Mouse (Mus musculus): ENCODE data around the gene Akt2. TPM values are rescaled to one million over a fixed set of nuclear protein-coding genes. Genes with fewer than 3 reads are reported as not detected.

Akt2 gene
- 195 and 320 TPM in 2 replicates for polyA plus RNA-seq (2012; rRNA removed; ENCODE audit: low replicate concordance)

GRCm38 (mm10) chr7:27591266-27592216 lies at the start of gene Akt2:
TSS of gene Akt2 (plus strand) at chr7:27591552.

GRCm38 (mm10) chr7:27552931-27553513 lies 38.3 kb upstream of the Akt2 start, which contains the start of the genes Pld3 and 2310022A10Rik:
TSS of gene Pld3 (minus strand) at chr7:27553218.
TSS of gene 2310022A10Rik (plus strand) at chr7:27553233.

GRCm38 (mm10) chr7:27653681-27654437 lies 62.5 kb downstream of the Akt2 start, which contains the start of gene Ttc9b:
TSS of gene Ttc9b (plus strand) at chr7:27653915.

GRCm38 (mm10) chr7:27674522-27675221 lies 83.3 kb downstream of the Akt2 start, which contains the start of gene Map3k10:
TSS of gene Map3k10 (minus strand) at chr7:27674598.

GRCm38 (mm10) chr7:27688815-27689612 lies 97.7 kb downstream of the Akt2 start, which contains the start of gene Zfp607b:
TSS of gene Zfp607b (plus strand) at chr7:27689340.

Other genes starting within 250 kb of the Akt2 start
- gene Shkbp1, start 235.5 kb upstream of the Akt2 start, polyA plus RNA-seq (2012; rRNA removed; ENCODE audit: low replicate concordance) = 52.2 and 84.5 TPM in 2 replicates
- 3.5 TPM in 1 of 2 replicates, not detected in the other for gene Gm20479, start 234.1 kb upstream of the Akt2 start, polyA plus RNA-seq (2012; rRNA removed; ENCODE audit: low replicate concordance)
- 0.20 and 1.8 TPM in 2 replicates for gene Sptbn4, start 143.9 kb upstream of the Akt2 start, polyA plus RNA-seq (2012; rRNA removed; ENCODE audit: low replicate concordance)
- 102 and 175 TPM in 2 replicates for gene Blvrb, start 143.6 kb upstream of the Akt2 start, polyA plus RNA-seq (2012; rRNA removed; ENCODE audit: low replicate concordance)
- 13.2 and 20.4 TPM in 2 replicates for gene Sertad3, start 117.8 kb upstream of the Akt2 start, polyA plus RNA-seq (2012; rRNA removed; ENCODE audit: low replicate concordance)
- 20.8 and 33.0 TPM in 2 replicates for gene Sertad1, start 104.6 kb upstream of the Akt2 start, polyA plus RNA-seq (2012; rRNA removed; ENCODE audit: low replicate concordance)
- 1.5 and 2.9 TPM in 2 replicates for gene Prx, start 92.2 kb upstream of the Akt2 start, polyA plus RNA-seq (2012; rRNA removed; ENCODE audit: low replicate concordance)
- 0.66 and 1.7 TPM in 2 replicates for gene Hipk4, start 68.3 kb upstream of the Akt2 start, polyA plus RNA-seq (2012; rRNA removed; ENCODE audit: low replicate concordance)
- 117 and 156 TPM in 2 replicates for gene Pld3, start 38.3 kb upstream of the Akt2 start, polyA plus RNA-seq (2012; rRNA removed; ENCODE audit: low replicate concordance)
- gene 2310022A10Rik, start 38.3 kb upstream of the Akt2 start, polyA plus RNA-seq (2012; rRNA removed; ENCODE audit: low replicate concordance) = 17.1 and 28.1 TPM in 2 replicates
- not detected in 2 replicates for gene Ttc9b, start 62.4 kb downstream of the Akt2 start, polyA plus RNA-seq (2012; rRNA removed; ENCODE audit: low replicate concordance)
- 25.4 and 35.7 TPM in 2 replicates for gene Map3k10, start 83.0 kb downstream of the Akt2 start, polyA plus RNA-seq (2012; rRNA removed; ENCODE audit: low replicate concordance)
- gene Zfp607b, start 97.8 kb downstream of the Akt2 start, polyA plus RNA-seq (2012; rRNA removed; ENCODE audit: low replicate concordance) = 0.40 and 0.42 TPM in 2 replicates
- gene Zfp60, start 139.8 kb downstream of the Akt2 start, polyA plus RNA-seq (2012; rRNA removed; ENCODE audit: low replicate concordance) = 1.8 and 3.2 TPM in 2 replicates
- gene Zfp626, start 215.6 kb downstream of the Akt2 start, polyA plus RNA-seq (2012; rRNA removed; ENCODE audit: low replicate concordance) = 0.86 and 1.5 TPM in 2 replicates
- 0.57 and 1.8 TPM in 2 replicates for gene Zfp59, start 247.1 kb downstream of the Akt2 start, polyA plus RNA-seq (2012; rRNA removed; ENCODE audit: low replicate concordance)